Mouse (Mus musculus) spleen, postnatal 4 days (tissue): ENCODE measurements around the gene Fosl1.
"Not testable (repeated sequence)": the region's sequence is repeated elsewhere in the genome, so short reads cannot be mapped to it uniquely, and the experiment has no call there.

ENCODE experiments used
- DNase-seq, 2 experiments: peaks; one replicate each; pipeline ENCODE4 v3.0.0; 2022; ENCODE audit warnings: low spot score in 2 of 2

Gene Fosl1

DNA sequence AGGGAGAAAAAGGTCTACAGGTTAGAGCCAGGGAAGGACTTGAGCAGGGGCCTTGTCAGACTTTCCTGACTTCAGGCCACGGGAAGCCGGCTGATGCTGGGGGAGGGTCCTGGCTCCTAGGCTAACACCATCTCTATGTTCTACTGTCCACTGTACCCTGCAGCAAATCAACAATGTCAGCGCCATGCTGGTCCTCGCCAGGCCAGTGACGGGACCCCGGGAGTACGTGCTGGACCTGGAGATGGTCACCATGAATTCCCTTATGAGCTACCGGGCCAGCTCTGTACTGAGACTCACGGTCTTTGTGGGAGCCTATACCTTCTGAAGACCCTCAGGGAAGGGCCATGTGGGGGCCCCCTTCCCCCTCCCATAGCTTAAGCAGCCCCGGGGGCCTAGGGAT is 34.1 kb downstream of the Fosl1 start:
- no peak for DNase-seq

DNA sequence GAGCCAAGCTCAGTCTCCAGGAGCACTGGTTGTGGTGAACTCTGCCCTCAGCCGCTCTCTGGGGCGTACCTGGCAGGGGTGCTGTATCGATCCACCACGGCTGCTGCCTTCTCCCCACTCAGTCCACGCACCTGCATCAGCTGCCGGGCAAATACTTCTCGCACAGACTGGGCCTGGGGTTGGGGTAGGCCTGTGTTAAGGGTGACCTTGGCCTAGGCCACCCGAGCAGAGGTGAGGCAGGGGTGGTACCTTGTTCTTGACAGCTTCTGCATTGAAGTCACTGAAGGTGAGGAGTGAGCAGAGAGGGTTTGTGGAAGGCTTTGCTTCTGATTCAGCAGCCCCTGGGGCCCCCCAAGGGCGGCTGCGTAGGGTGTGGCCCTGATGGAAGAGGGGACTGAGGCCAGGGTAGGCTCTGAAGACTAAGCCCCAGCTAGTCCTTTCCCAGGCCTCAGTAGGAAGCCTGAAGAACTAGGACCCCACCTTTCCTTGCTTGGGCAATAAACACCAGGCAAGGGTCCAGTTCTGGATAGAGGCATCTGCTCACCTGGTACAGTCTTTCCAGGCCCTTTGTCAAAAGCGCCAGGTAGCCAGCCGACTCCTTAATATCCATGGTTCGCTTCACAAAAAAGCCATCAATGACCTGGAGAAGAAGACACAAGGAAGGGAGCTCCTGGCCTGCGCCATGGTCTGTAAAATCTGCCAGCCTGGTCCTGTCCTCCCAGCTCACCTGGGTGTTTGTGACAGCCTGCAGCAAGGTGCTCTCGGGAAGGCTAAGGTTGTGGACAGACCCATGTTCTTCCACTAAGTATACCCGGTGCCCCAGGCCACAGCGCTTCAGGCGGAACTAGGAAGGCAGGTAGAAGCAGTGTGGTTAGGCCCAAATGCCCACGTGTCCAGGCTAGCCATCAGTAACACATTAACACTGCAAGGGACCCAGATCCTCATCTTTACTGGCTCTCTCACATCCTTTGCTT is 36.3 kb downstream of the Fosl1 start:
- DNase-seq = no peak

DNA sequence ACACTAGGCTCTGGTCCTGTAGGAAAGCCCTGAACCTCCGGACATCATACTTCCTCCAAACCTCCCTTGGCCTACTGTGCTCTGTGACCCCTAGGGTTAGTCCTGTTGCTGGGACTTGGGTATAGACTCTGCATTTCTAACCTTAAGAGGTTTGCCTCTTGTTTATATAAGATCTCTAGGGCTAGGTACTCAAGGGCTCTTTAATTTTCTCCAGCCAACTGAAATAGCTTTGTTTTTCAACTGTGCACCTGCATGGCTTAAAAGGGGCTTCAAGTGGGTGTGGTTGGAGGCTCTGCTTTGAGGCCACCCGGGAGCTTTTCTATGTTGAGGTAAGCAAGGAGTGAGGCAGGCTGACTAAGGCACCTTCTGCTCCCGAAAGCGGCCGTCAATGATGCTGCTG is 37.1 kb downstream of the Fosl1 start:
- no peak for DNase-seq

DNA sequence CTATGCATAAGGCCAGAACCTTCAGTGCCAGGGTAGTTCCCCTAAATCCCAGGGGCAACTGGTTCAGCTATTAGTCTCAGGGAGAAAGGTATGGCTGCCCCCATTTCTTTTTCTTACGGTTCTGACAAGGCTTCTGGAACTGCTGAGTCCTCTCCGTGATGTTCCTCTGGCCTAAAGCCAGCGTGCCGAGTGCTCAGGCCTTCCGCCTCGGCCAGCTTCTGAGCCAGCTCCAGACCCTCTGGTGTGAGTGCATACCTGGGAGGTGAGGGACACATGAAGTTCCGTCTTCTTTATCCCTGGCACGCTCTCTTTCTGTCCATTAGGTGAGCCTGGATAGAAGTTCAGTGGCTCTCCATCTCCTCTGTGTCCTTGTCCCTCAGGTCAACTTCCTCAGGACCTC is 38.0 kb downstream of the Fosl1 start:
- no peak for DNase-seq

DNA sequence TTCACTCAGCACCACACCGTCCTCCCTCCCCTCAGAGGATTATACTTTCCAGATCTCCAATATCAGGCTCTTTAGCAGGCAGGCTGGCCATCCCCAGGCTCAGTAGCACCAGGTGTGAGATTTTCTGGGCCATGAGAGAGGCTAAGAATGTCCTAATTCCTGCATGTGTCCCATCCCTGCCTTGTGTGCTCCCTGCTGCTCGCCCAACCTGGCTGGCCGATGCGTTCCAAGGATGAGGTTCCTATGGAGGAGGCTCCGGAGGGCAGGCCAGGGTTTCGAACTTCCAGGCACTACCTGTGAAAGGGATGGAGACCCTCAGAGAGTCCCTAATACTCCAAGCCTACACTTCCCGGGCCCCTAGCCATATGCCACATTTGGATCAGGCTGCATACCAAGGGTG is 38.5 kb downstream of the Fosl1 start:
- DNase-seq = no peak

DNA sequence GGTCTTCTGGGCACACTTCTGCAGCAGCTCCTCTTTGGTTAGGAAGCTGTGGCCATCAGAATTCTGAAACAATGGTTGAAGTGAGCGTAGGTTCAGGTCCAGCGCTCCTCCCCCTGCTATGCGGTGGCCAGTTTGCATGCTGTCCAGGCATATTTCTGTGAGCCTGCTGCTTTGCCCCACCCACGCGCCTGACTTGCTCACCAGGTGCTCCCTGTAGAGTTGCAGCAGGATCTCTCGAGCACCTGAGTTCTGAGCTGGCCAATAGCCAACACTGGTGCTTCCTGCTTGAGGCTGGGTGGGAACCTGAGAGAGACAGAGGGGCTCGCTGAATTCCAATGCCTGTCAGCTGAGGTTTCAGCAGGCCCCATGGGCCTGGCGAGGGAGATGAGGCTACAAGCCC is 38.9 kb downstream of the Fosl1 start:
- DNase-seq = no peak

DNA sequence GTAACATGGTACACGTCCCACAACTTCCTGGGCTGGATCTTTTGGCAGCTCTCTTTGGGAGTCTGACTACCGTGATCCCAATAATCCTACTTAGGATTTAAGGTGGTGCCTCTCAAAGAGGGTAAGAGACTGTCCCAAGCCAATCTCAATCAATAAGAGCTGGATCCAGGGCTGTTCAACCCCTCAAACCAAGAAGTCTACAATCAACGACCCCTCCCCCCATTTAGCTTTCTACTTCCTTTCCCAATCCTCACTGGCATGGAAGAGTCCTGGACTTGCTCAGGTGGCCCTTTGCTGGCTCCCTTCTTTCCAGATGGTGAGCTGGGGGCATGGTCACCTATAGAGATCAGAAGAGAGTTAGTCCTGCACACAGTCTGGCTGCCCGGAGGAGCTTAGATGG is 39.4 kb downstream of the Fosl1 start:
- DNase-seq = no peak

DNA sequence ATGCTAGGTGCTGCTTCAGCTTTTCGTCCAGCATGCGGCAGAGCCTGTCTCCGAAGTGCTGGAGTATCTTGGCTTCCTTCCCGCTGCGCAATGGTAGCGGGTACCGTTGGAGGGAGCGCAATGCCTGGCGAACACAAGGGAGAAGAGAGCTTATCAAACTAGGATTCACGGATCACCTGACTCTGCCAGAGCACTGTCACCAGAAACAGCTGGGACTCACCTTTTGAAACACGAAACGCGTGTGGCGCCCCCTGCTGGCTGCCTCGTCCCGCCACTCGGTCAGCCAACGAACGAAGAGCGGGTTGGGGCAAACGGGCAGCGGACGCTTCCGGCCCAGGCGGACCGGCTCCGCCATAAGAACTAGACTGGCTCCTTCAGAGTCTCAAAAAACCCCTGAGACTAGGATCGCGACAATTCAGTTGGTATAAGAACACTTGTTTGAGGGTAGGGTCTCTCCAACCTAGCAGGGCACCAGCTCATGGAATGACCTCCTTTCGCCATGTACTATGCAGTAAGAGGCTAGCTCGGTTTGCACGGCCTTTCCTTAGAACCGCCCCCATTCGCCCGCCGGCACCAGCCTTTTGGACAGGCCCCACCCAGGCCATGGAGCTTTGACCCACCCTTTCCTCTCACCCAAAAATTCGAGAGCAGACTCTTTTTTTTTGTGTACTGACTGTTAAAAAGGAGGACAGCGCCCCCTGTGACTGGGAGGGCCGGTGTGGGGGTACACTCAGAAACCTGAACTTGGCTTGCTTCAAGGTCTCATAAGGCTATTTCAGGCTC is 40.6 kb downstream of the Fosl1 start, which contains the start of gene Mus81:
Gene Mus81, minus strand, starts transcription at position 635 of the 783 bp plus-strand sequence.
- peak; percentile 96 to 99 for DNase-seq

DNA sequence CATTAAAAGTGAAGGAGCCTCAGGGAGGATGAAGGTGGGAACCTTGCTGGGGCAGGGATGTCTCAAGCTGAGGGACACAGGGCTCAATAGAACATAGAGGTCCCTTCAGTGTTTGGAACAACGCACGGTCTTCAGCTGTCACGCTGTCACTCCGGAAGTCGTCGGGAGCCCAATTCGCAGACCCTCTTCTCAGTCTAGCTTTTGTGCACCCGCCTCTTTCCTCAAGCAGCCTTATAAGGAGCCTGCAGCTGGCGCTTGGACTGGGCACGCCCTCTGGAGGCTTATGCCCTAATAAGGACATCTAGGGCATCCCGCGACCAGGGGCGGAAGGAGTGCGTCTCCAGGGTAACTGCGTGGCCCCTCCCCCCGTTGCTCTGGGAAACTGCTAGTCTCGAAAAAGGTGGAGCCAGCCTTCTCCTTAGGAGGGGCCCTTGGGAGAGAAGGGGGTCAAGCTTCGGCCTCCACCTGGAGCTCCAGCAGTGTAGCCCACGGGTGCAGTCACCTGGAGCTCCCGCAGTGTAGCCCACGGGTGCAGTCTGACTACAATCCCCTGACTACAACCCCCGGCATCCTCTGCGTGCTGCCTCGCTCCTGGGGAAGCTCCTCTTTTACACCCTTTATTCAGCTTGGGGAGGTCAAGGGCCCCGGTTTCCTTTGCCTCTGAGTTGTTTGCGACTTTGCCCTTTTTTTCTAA is 41.7 kb downstream of the Fosl1 start:
- peak; percentile 97 for DNase-seq

DNA sequence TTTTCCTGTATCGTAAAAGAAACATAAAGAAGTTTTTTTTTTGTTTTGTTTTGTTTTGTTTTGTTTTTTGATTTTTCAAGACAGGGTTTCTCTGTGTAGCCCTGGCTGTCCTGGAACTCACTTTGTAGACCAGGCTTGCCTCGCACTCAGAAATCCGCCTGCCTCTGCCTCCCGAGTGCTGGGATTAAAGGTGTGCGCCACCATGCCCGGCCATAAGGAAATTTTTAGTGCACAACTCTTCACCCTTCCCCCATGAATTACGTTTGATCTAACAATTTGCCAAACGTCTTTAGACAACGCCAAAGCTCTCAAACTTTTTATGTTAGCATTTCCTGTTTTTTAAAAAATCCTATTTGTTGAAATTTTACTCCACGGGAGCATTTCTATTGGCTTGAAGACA is 42.4 kb downstream of the Fosl1 start:
- not testable (repeated sequence) for DNase-seq

DNA sequence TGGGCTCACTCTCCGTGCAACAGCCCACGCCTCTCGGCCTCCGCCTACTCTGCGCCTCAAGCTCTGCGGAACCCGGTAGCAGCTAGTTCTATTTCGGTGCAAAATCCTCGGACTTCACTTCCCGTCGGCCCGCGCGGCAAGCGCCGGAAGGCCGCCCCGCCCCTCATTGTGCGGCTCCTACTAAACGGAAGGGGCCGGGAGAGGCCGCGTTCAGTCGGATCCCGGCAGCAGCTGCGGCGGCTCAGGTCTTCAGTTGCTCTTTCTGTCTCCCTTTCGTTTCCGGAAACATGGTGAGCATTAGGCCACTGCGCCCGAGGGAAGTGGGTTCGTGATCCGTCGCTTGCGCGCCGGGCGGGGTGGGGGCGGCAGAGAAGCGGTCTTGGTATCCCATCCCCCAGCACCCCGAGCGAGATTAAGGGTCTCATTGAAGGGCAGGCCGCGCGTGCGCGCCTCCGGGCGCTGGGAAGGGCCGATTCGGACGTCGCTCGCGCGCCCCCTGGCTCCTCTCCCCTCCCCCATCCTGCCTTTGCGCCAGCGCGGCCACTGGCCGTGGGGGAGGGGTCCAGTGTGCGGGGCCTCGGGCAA is 43.1 kb downstream of the Fosl1 start, which contains the start of gene Cfl1:
Gene Cfl1, plus strand, starts transcription at position 143 of the 585 bp plus-strand sequence.
- peak; percentile 94 to 96 for DNase-seq

DNA sequence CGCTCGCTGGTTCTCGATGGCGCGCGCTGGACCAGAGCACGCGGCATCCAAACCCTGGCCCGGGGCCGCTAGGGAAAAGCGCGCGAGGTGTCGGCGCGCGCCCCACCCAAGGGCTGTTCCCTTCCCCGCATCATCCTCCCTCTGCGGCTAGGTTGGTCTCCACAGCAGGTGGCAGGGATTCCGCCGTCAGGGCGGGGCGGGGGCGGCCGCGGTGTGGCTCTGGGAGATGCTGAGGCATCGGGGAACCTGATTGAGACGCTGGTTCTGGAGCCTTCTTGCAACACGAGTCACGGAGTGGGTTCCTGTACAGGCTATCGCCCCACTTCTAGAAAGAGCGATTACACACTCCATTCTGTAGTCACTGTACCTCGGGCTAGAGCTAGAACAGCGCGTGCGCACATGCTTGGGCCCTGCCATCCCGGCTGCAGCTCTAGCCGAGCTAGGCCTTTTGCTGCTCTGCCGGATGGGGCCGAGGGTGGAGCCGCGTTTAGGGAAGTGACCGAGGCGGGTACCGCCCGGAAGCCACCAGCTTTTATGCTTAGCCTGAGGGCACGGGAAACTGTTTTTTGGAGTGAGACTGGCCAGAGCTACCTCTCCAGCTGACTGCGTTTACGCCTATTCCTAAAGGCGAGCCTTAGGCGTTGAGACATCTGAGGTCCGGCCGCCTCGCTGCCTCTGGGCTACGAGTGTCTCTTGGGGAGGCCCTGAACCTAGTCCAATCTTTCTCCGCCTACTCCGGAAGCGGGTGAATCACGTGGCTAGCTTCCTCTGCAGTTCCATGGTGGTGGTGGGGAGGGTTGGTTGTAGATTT is 43.8 kb downstream of the Fosl1 start:
- DNase-seq = peak; percentile 84 to 92

DNA sequence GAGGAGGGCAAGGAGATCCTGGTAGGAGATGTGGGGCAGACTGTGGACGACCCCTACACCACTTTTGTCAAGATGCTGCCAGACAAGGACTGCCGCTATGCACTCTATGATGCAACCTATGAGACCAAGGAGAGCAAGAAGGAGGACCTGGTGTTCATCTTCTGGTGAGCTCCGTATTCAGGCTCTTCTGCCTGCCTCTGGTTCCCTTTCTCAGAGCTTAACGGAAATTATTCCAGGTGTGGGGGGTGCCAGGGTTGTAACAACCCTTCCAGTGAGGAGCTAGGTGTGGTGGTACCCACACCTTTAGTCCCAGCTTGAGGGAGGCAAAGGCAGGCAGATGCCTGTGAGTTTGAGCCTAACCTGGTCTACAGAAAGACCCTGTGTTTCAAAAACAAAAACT is 45.3 kb downstream of the Fosl1 start:
- DNase-seq = no peak

DNA sequence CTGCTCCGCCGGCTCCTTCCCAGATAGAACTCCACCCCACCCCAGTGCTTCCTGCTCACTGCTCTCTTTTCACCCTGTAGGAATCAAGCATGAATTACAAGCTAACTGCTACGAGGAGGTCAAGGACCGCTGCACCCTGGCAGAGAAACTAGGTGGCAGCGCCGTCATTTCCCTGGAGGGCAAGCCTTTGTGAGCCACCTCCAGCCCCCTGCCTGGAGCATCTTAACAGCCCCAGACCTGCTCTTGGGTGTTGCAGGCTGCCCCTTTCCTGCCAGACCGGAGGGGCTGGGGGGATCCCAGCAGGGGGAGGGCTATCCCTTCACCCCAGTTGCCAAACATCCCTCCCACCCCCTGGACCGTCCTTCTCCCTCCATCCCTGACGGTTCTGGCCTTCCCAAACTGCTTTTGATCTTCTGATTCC is 46.0 kb downstream of the Fosl1 start:
- peak in 1 of 2 experiments; percentile 62 for DNase-seq

DNA sequence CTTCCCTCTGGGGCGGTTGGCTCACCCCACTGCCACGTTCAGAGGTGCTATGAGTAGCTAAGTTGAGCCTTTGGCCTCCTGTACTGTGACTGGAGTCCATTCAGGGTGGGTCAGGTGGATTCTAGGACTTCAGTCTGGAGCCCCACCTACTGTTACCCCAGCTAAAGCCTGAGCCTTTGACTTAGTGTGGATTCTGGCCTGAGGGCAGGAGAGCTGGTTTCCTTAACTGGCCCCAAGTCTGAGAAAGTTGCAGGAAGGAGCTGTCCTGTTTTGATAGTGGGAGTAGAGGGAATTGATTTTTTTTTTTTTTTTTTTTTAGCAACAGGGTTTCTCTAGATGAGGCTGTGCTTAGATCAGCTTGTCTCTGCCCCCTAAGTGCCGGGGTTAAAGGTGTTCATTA is 47.0 kb downstream of the Fosl1 start:
- no peak for DNase-seq

DNA sequence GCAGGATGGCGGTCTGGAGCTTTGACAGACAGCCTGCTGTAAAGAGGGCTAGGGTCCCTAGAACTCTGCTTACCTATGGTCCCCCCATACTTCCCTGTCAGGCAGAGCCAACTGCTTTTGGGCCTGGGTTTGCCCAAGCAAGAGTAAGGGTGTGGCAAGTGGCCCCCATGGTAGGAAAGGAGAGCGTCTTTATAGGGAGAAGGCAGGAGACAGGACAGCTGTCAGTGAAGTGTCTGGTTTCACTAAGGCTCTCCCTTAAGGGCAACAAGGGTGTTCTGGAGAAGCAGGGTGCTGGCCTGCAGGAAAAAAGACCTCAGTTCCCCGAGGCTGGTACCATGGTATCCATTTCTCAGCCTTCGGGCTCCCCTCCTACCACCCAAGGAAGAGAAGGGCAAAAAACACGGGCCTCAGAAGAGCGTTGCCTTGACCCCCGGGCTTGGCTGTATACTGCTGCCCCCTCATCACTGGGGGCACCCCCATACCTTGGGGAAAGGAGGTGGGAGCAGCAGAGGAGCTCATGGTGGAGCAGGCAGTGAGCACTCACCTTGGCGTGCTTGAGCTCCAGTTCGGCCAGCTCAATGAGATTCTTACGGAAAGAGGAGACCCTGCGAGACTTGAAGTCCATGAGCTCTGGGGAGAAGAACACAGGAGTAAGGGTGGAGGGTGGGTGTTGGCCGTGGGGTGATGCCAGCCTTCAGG is 48.2 kb downstream of the Fosl1 start:
- DNase-seq = peak in 1 of 2 experiments; percentile 63

DNA sequence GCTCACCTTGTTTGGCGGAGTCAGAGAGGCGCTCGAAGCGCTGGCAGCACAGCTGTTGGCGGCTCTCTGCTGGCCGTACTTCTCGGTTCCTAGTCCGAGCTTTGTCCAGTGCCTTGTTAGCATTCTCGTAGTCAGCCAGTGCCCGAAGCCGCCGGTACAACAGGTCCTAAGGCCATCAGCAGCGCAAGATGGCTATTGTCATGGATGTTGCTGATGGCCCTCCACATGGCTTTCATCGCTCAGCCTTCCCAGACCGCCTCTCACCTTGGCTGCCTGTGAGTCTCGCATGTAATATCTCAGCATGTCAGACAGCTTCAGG is 48.7 kb downstream of the Fosl1 start:
- DNase-seq = peak in 1 of 2 experiments; percentile 63

DNA sequence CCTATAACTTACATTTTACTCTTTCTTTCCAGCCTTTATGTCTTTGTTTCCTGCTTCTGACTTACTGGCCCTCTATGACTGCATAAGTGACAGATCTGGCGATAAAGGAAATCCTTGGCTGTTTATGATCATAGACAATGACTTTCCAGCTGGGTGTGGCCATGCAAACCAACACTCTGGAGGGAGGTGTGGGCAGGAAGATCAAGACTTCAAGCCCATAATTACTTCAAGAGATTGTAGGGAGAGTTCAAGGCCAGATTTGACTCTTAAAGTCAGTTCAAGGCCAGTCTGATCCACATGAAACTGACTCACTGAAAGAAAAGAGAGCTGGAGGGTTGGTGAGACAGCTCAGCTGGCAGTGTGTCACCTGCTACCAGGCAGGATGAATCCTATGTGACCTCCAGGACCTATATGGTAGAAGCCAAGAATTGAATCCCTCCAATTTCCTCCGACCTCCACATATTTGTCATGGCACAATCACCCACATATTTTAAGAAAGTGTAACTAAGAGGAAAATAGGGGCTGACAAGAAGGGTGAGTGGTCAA is 53.1 kb downstream of the Fosl1 start:
- no peak for DNase-seq

DNA sequence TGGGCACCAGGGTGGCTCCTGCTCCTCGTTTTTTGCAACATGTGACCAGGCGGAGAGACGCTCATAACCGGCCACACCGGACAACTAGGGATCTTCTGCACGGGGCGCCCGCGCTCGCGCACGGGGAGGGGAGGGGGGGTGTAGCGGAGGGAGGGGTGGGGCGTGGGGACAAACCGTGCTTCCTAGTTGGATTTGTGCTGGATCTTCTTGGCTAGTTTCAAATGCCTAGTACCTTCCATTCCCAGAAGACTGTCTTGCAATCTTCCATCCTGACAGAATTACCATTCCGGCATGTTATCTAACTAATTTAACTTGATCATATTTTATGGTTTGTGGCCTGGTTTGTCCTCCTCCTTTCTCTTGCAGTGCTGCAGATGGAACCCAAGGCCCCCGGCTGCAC is 56.3 kb downstream of the Fosl1 start, which contains the start of gene 1700020D05Rik:
Gene 1700020D05Rik, minus strand, starts transcription at position 101 of the 400 bp plus-strand sequence.
- no peak for DNase-seq
